Mouse (Mus musculus) urinary bladder, postnatal 10 days (tissue): ENCODE measurements around the gene Fuz.
A peak's percentile ranks its signal among the peaks of the same experiment; 100 is the strongest.

ENCODE experiments used
- DNase-seq: peaks from one replicate; pipeline ENCODE4 v3.0.0; 2022; ENCODE audit warnings: low spot score

The Fuz gene

DNA sequence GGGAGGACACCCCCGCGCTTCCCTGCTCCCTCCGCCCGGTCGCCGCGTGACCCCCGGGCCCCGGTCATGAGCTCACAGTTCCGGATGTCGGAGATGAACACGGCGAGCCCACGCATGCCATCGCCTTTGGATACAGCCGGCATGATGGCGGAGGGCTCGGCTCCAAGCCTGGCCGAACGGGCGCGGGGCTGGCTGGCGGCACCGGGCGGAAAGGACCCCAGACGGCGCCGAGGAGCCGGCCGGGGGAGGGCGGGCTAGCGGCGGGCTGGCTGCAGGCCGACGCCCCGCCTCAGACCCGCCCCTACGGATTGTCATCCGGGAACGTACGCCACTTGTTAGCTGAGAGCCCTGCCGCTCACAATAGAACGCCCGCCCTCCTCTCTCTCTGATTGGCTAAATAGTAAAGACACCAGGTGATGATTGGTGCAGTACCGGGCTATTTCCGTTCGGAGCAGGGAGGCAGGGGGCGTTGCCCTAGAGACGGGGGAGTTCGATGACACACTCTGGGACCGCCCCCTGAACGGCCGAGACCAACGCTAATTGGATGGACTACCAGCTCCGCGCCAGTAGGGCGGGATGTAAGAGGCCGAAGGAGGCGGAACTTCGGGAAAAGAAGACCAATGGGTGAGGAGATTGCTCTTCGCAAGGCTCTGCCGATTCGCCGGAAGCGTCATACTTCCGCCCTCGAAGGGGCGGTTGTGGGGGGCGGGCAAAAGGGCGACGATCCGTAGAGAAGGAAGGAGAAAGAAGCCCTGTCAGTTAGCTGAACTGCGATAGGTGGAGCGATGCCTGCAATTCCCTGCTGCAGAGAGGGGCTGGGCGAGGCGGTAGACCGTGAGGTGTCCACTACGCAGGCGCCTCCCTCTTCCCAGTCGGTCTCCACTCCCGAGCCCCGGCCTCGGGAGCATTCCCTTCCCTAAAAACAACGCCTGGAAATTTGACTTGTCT lies 33.6 kb downstream of the Fuz start, which contains the start of gene Ap2a1:
TSS of gene Ap2a1 (minus strand) at position 293 of the 948 bp plus-strand sequence.
- peak; percentile 97 for DNase-seq

DNA sequence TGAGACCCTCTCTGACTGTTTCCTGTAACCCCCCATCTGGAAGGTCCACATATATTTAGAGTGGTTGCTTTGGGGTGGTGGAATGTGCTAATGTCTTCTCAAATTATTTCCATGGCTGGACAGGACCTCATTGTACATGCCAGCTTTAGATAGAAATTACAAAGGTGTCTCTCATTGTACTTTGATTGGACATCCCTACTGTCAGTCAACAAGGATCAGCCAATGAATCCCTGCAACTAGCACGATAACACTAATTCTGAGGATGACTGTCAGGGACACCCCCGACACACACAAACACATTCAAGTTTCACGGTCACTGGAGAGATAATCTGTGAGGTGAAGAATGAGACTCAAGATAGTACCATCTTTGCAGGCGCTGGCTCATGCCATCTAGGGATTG lies 42.8 kb downstream of the Fuz start:
- no peak for DNase-seq

DNA sequence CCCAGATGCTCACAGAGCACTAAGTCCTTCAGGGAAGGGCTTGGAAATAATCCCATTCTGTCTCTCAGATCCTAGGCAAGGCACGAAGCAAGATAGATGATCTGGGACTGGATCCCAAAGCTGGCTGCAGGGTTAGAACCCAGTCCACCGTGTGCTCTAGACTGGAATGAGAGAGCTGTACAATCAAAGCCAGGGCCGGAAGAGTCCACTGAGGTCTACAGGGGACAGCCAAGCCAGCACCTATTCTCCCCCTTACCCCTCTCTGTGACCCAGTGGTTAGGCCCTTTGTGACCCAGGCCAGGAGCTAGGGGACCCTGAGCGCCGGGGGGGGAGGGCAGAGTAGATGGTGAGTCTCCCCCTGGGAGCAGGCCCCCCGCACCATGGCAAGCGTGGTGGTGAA lies 47.0 kb downstream of the Fuz start, which contains the start of gene Tsks:
TSS of gene Tsks (plus strand) at position 301 of the 400 bp plus-strand sequence.
- DNase-seq = no peak

DNA sequence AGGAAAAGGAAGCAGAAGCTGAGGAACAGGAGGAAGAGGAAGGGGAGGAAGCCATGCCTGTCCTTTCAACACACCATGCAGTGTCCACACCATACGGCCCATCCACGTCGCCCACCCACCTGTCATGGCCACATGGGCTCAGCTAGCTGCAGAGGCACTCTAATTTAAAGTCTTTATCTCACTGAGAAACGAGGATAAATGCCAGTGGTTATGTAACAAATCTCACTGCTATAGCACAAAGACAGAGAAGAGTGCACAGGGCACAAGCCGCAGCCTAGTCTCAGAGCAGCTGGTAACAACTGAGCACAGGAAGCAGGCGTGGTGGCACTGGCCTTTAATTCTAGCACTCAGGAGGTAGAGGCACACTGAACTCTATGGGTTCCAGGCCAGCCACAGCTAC lies 54.0 kb downstream of the Fuz start:
- no peak for DNase-seq

- no peak for DNase-seq
Observed at GRCm38 (mm10) chr7:44951960-44952359, 56.1 kb downstream of the Fuz start.
